Mouse (Mus musculus): ENCODE measurements around the gene Smyd4. TPM values are rescaled to one million over a fixed set of nuclear protein-coding genes. Genes with fewer than 3 reads are reported as not detected.

Gene Smyd4
- polyA plus RNA-seq, 1 experiment: 14.7 TPM

DNA sequence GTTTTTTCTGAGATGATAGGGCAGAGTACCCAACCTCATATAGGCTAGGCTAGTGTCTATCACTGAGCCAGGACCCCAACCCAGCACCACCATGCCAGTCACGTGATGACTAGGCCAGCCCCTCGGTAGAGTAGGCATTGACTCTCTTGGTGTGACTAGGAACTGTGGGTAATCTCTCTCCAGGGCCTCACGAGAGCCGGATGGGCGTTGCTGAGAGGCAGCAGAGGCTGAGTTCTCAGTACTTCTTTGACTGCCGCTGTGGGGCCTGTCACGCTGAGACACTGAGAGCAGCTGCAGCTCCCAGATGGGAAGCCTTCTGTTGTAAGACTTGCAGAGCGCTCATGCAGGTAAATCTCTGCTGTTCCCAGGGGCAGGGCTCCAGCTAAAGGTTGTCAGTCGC is 51.9 kb downstream of the Smyd4 start:
- peak; percentile 52 for TF ChIP-seq MAX (IDR thresholded peaks at IDR 0.05)
- no peak for TF ChIP-seq CTCF (IDR thresholded peaks at IDR 0.05; ENCODE audit: control insufficient read depth, insufficient read depth, insufficient read length)
- TF ChIP-seq FOSL1 (IDR thresholded peaks at IDR 0.05; ENCODE audit: insufficient read depth, low read length, poor library complexity, severe bottlenecking): no peak
- no peak for TF ChIP-seq CEBPB (IDR thresholded peaks at IDR 0.05; ENCODE audit: low read depth)
- TF ChIP-seq MYOD1 (IDR thresholded peaks at IDR 0.05; ENCODE audit: control insufficient read depth, insufficient read length, low read depth): peak; percentile 73
- TF ChIP-seq MYOG (IDR thresholded peaks at IDR 0.05; ENCODE audit: control insufficient read depth, extremely low read depth, insufficient read length): no peak
- TF ChIP-seq USF1 (IDR thresholded peaks at IDR 0.05; ENCODE audit: low read depth): peak; percentile 98
- H3K36me3 ChIP-seq (ENCODE audit: control insufficient read depth, insufficient read depth): peaks cover 16% of the 10 kb centered on the region
- peak overlapping the region; percentile 31 for H3K4me3 ChIP-seq (ENCODE audit: insufficient read depth, poor library complexity, severe bottlenecking)
- H3K79me2 ChIP-seq (ENCODE audit: control insufficient read depth, insufficient read depth): peaks cover 21% of the 10 kb centered on the region
- peaks cover 2% of the 10 kb centered on the region for H3K79me3 ChIP-seq (ENCODE audit: low read depth)
- peak overlapping the region; percentile 78 for H3ac ChIP-seq (ENCODE audit: control insufficient read depth, insufficient read length, low read depth)
- H3K27me3 ChIP-seq (ENCODE audit: control insufficient read depth, insufficient read depth, insufficient read length): no peaks in the 10 kb centered on the region

DNA sequence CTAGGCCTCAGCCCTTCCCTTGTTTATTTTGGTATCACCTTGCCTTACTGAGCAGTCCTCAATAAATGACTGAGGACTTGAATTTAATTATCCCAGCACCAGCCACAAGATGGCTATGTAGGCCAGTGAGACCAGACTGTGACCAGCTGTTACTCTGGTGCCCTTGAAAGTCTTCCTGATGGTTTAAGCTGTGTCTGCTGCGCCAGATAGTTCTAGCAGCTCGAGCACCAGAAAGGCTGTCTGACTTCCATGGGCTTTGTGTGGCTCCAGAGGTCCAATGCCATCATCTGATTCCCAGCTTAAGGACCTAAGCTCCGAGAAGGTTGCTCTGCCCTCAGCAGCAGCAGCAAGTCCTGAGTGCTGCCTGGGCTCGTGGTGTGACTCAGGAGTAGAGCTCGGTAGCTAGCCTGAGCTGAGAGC is 54.0 kb downstream of the Smyd4 start:
- no peak for TF ChIP-seq USF1 (IDR thresholded peaks at IDR 0.05; ENCODE audit: low read depth)
- TF ChIP-seq MYOD1 (IDR thresholded peaks at IDR 0.05; ENCODE audit: control insufficient read depth, insufficient read length, low read depth): peak; percentile 74
- no peak for TF ChIP-seq FOSL1 (IDR thresholded peaks at IDR 0.05; ENCODE audit: insufficient read depth, low read length, poor library complexity, severe bottlenecking)
- no peak for TF ChIP-seq MYOG (IDR thresholded peaks at IDR 0.05; ENCODE audit: control insufficient read depth, extremely low read depth, insufficient read length)
- TF ChIP-seq MAX (IDR thresholded peaks at IDR 0.05): no peak
- TF ChIP-seq CEBPB (IDR thresholded peaks at IDR 0.05; ENCODE audit: low read depth): no peak
- TF ChIP-seq CTCF (IDR thresholded peaks at IDR 0.05; ENCODE audit: control insufficient read depth, insufficient read depth, insufficient read length): peak; percentile 10
- H3K79me2 ChIP-seq (ENCODE audit: control insufficient read depth, insufficient read depth): peaks cover 21% of the 10 kb centered on the region
- H3K4me3 ChIP-seq (ENCODE audit: insufficient read depth, poor library complexity, severe bottlenecking): no peak overlapping the region
- H3K36me3 ChIP-seq (ENCODE audit: control insufficient read depth, insufficient read depth): peaks cover 21% of the 10 kb centered on the region
- H3K27me3 ChIP-seq (ENCODE audit: control insufficient read depth, insufficient read depth, insufficient read length): no peaks in the 10 kb centered on the region
- H3K79me3 ChIP-seq (ENCODE audit: low read depth): peaks cover 2% of the 10 kb centered on the region
- H3ac ChIP-seq (ENCODE audit: control insufficient read depth, insufficient read length, low read depth): peak overlapping the region; percentile 27

DNA sequence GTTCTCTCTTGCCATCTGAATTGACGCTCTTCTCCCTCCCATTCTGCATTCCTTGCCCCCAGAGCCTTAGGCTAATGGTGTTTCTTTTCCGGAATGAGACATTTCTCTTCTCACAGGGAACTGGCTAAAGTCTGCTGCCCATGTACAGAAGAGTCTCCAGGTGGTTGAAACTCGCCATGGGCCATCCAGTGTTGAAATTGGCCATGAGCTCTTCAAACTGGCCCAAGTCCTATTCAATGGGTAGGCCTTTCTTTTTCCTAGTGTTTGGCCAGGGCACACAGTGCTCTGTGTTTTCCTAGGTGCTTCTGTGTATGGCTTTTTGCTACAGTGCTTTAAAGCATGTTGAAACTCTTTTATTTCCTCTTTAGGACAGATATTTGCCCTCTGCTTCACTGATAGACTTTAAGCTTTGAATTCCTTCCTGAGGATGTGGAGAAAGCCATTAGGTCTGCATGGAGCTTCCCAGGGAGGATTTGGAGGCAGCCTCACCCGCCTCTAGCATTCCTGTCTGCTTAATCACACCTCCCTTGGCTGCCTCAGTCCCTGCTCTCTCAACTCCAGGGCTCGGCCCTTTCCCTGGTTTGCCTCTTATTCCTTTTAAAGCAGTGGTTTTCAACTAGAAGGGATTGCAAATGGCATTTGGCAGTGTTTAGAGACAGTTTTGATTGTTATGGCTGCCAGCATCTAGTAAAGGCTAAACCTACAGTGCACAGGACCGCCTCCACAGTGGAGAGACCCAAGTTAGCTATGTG is 55.2 kb downstream of the Smyd4 start:
- Histone ChIP-seq H3K27me3 (ENCODE audit: control insufficient read depth, insufficient read depth, insufficient read length) (no peaks in the 10 kb centered on the region), H3K36me3 (ENCODE audit: control insufficient read depth, insufficient read depth) (peaks cover 21% of the 10 kb centered on the region), H3K79me3 (ENCODE audit: low read depth) (peaks cover 2% of the 10 kb centered on the region), H3ac (ENCODE audit: control insufficient read depth, insufficient read length, low read depth) (peak overlapping the region; percentile 24), H3K79me2 (ENCODE audit: control insufficient read depth, insufficient read depth) (peaks cover 21% of the 10 kb centered on the region), H3K4me3 (ENCODE audit: insufficient read depth, poor library complexity, severe bottlenecking) (no peak overlapping the region)
- peak; percentile 33 for TF ChIP-seq FOSL1 (IDR thresholded peaks at IDR 0.05; ENCODE audit: insufficient read depth, low read length, poor library complexity, severe bottlenecking)
- TF ChIP-seq MAX (IDR thresholded peaks at IDR 0.05): peak; percentile 25
- TF ChIP-seq CEBPB (IDR thresholded peaks at IDR 0.05; ENCODE audit: low read depth): no peak
- TF ChIP-seq USF1 (IDR thresholded peaks at IDR 0.05; ENCODE audit: low read depth): no peak

DNA sequence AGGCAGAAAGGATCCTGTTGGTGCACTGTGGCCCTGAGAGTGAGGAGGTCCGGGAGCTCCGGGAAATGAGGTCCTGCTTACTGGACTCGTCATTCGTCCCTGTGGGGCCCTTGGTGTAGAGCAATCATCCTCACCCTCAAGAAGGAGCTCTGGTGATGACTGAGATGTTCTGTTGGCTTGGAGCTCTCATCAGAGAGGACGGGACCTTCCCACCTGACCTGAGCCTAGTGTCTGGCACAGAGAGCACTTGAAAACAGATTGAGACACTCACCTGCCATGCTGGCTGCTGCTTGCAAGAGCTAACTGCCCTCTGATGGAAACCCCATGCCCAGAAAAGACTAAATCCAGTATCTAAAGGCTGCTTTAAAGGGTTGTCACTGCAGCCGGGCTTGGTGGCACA is 56.6 kb downstream of the Smyd4 start:
- H3K79me3 ChIP-seq (ENCODE audit: low read depth): peaks cover 2% of the 10 kb centered on the region
- no peak for TF ChIP-seq CTCF (IDR thresholded peaks at IDR 0.05; ENCODE audit: control insufficient read depth, insufficient read depth, insufficient read length)
- TF ChIP-seq MAX (IDR thresholded peaks at IDR 0.05): no peak
- TF ChIP-seq FOSL1 (IDR thresholded peaks at IDR 0.05; ENCODE audit: insufficient read depth, low read length, poor library complexity, severe bottlenecking): no peak
- no peak for TF ChIP-seq USF1 (IDR thresholded peaks at IDR 0.05; ENCODE audit: low read depth)
- TF ChIP-seq MYOG (IDR thresholded peaks at IDR 0.05; ENCODE audit: control insufficient read depth, extremely low read depth, insufficient read length): no peak
- no peak for TF ChIP-seq MYOD1 (IDR thresholded peaks at IDR 0.05; ENCODE audit: control insufficient read depth, insufficient read length, low read depth)
- TF ChIP-seq CEBPB (IDR thresholded peaks at IDR 0.05; ENCODE audit: low read depth): no peak
- H3ac ChIP-seq (ENCODE audit: control insufficient read depth, insufficient read length, low read depth): peak overlapping the region; percentile 34
- H3K27me3 ChIP-seq (ENCODE audit: control insufficient read depth, insufficient read depth, insufficient read length): no peaks in the 10 kb centered on the region
- peaks cover 21% of the 10 kb centered on the region for H3K79me2 ChIP-seq (ENCODE audit: control insufficient read depth, insufficient read depth)
- H3K4me3 ChIP-seq (ENCODE audit: insufficient read depth, poor library complexity, severe bottlenecking): no peak overlapping the region
- peaks cover 28% of the 10 kb centered on the region for H3K36me3 ChIP-seq (ENCODE audit: control insufficient read depth, insufficient read depth)

DNA sequence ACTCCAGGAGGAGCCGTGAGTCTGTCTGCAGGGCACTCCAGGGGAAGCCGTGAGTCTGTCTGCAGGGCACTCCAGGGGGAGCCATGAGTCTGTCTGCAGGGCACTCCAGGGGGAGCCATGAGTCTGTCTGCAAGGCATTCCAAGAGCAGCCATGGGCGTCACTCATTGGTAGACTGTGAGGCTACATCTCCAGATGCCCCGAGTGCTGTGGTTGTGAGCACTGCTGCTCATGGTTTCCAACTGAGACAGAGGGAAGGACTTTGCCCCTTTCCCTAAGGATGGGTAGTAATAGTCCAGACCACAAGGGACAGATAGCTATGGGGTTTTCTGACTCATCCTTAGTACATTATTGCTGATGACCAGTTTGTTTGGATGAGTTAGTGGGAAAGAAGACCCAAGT is 57.9 kb downstream of the Smyd4 start:
- no peaks in the 10 kb centered on the region for H3K27me3 ChIP-seq (ENCODE audit: control insufficient read depth, insufficient read depth, insufficient read length)
- H3K4me3 ChIP-seq (ENCODE audit: insufficient read depth, poor library complexity, severe bottlenecking): no peak overlapping the region
- no peak for TF ChIP-seq USF1 (IDR thresholded peaks at IDR 0.05; ENCODE audit: low read depth)
- TF ChIP-seq FOSL1 (IDR thresholded peaks at IDR 0.05; ENCODE audit: insufficient read depth, low read length, poor library complexity, severe bottlenecking): peak; percentile 72
- peak; percentile 31 for TF ChIP-seq MAX (IDR thresholded peaks at IDR 0.05)
- peaks cover 2% of the 10 kb centered on the region for H3K79me3 ChIP-seq (ENCODE audit: low read depth)
- peaks cover 38% of the 10 kb centered on the region for H3K36me3 ChIP-seq (ENCODE audit: control insufficient read depth, insufficient read depth)
- no peak overlapping the region for H3ac ChIP-seq (ENCODE audit: control insufficient read depth, insufficient read length, low read depth)
- peaks cover 12% of the 10 kb centered on the region for H3K79me2 ChIP-seq (ENCODE audit: control insufficient read depth, insufficient read depth)

DNA sequence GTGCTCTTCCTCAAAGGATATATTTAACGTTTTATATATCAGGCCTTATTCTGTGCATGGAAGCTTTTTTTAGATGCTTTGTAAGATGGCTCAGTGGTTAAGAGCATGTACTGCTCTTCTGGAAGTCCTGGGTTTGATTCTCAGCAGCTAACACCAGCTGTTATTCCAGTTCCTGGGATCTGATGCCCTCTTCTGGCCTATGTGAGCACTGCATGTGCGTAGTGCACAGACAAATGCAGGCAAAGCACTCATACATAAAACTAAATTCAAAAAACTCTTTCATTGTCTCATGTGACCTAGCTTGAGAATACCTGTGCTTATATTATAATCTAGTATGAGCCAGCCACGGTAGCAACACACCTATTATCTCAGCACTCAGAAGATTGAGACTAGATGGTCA is 58.6 kb downstream of the Smyd4 start:
- H3K79me2 ChIP-seq (ENCODE audit: control insufficient read depth, insufficient read depth): peaks cover 10% of the 10 kb centered on the region
- H3K79me3 ChIP-seq (ENCODE audit: low read depth): peaks cover 2% of the 10 kb centered on the region
- TF ChIP-seq MYOD1 (IDR thresholded peaks at IDR 0.05; ENCODE audit: control insufficient read depth, insufficient read length, low read depth) (peak; percentile 40), MAX (IDR thresholded peaks at IDR 0.05) (no peak)
- H3ac ChIP-seq (ENCODE audit: control insufficient read depth, insufficient read length, low read depth): no peak overlapping the region
- peaks cover 45% of the 10 kb centered on the region for H3K36me3 ChIP-seq (ENCODE audit: control insufficient read depth, insufficient read depth)
- no peaks in the 10 kb centered on the region for H3K27me3 ChIP-seq (ENCODE audit: control insufficient read depth, insufficient read depth, insufficient read length)
- H3K4me3 ChIP-seq (ENCODE audit: insufficient read depth, poor library complexity, severe bottlenecking): no peak overlapping the region
